Mouse (Mus musculus) adrenal gland, postnatal 10 days (tissue): ENCODE measurements at regions not wholly inside any gene's neighbourhood (a gene's known extent, or its start where the extent isn't known, plus 50 kb on each side); places are given as distances from the start of the nearest gene placed in this dataset.

Experiments used
- DNase-seq: peaks from one replicate; pipeline ENCODE4 v3.0.0; 2021; ENCODE audit warnings: mixed read lengths

DNA sequence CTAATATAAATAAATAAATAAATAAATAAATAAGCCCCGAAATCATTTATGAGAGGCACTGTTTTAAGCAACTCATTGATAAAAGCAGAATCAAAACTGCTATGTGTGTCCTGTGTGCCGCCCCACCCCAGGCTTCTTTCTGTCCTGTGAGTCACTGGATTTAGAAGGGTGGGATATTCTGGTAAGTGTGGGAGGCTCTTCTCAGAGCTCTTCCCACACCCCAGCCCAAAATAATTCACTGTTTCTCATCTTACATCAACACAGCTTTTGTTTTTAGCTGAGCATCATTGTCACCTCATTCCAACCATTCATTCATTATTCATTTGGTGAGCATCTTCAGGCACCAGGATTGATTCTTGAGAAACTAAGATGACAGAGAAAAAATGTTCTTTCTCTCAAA lies 118.4 kb downstream of the Barx2 start:
- DNase-seq, result no peak

DNA sequence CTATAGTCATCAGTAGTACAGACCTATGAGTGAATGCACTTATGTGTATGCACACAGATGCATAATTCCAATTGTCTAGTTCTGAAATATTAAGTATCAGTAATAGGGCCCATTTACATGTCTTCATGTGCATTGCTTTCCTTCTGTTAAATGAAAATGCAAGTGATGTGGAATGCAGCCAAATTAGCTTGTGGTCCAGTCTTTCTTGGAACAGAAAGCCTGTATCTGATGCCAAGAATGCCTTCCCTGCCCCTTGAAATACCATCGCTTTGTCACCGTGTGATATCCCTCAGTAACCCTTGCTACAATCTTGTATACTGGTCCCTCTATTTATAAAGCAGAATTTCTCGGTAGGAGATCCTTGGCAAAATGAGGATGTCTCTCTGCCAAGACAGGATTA lies 137.3 kb downstream of the Barx2 start:
- no peak for DNase-seq

DNA sequence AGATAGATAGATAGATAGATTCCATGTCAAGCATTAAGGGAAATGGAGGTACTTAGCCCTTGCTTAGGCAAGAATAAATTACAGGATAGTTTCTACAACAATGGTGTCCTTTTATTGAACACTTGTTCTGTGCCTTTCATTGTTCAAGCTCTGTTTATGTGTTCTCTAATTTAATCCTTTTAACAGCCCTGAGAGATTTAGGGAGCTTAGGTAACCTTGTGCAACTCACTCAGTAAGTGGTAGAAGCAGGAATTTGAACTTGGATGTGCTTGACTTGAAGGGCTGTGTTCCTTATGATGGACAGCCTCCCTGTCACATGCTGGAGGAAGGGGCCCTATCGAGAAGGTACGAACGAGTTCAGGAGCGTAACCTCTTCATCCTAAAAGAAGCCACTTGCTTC lies 147.9 kb downstream of the Barx2 start:
- no peak for DNase-seq

DNA sequence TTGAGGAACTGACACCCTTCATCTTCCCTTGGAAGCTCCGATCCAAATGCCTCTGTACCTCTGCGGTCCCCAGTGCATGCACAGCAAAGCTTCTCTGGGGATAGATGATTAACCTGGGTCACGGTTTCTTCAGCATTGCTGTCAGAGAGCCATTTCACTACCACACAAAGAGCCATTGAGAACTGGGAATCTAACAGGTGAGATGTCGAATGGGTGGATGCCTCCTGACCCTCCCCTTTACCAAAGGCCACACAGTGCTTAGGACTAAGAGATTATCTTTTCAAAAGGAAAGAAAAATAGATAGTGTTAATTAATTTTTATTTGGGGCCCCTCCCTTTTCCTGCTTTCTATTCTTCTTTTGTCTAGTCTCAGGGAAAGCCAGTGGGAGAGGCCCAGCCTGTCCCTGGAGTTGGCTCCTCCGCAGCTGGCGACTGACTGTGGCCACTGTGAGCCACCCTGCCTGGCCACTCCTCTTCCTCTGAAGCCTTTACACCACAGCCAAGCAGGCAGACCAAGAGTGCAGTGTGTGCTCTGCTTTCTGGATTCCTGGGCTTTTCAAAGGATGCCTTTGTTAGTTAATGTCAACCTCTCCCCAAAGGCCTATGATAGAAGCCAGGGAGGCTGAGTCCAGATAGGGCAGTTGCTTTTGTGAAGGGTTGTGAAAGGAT lies 155.2 kb downstream of the Barx2 start:
- DNase-seq, result no peak

DNA sequence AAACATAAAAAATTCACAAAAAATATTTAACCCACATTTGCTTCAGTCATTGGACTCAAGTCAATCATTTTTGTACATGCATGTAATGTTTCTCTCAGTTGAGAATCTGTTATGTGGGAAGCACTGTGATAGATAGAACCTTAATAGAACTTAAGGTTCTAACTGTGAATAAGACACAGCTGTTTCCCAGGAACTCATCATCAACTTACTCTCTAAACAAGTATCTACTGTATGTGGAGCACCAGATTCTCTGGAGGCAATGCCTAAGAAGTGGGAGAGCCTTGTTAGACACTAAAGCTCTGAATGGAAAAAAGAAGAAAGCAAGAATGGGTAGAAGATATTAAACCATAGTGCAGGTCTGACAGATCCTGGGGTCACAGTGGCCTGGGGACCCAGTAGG lies 182.8 kb downstream of the Barx2 start:
- no peak for DNase-seq

GRCm38 (mm10) chr9:31719309-31719708 lies 194.0 kb downstream of the Barx2 start:
- DNase-seq, result no peak

- DNase-seq, result no peak
These were observed 203.2 kb downstream of the Barx2 start for GRCm38 (mm10) chr9:31710022-31710421.

GRCm38 (mm10) chr9:31706688-31707087 lies 206.6 kb downstream of the Barx2 start:
- DNase-seq, result no peak

GRCm38 (mm10) chr9:31690921-31691475 lies 222.3 kb downstream of the Barx2 start:
- DNase-seq, result peak; percentile 18

DNA sequence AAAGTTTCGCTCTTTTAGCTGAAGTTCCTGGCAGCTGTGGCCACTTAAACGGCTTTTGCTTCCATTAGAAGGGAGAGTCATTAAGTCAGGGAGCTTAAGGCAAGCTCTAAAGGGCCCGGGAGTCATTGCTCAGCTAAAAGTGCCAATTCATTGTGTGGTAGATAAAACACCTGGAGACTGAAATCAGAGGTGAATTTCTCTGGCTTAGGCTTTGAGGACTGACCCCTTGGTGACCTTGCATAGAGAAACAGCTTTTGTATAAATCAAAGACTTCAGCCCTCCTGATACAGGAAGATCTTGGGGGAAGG lies 224.1 kb upstream of the Tmem45b start:
- no peak for DNase-seq

DNA sequence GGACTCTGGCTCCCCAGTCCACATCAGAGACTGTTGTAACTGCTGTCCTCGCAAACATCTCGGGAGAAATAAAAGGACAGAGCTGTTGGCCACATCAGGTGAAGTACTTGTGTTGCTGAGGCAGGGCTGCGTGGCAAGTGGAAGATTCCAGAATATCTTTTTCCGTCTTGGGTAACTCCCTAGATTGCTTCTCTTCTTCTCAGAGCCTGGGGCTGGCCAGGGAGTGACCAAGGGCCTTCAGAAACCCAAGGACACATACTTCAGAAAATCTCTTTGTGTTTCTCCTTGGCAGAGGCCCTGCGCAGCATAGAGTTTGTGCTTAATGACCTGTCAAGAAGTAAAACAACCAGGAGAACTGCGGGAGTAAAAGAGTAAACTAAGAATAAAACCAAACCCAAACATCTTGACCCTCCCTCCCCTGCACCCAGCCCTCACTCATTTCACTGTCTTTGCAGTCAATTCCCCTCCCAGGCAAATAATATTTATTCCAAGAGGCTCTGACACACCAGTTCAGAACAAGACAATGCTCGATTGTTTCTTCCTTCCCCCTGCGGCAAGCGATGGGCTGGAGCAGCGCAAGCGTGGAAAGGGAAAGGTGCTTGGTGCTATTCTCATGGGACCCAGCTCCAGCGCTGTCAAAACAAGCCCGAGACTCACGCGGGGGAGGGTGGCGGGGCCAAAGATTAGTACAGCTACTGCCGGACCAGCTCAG lies 223.6 kb upstream of the Tmem45b start:
- peak; percentile 68 for DNase-seq

GRCm38 (mm10) chr9:31686466-31686865 lies 222.2 kb upstream of the Tmem45b start:
- no peak for DNase-seq

GRCm38 (mm10) chr9:31684812-31685188 lies 220.5 kb upstream of the Tmem45b start:
- DNase-seq, result no peak

DNA sequence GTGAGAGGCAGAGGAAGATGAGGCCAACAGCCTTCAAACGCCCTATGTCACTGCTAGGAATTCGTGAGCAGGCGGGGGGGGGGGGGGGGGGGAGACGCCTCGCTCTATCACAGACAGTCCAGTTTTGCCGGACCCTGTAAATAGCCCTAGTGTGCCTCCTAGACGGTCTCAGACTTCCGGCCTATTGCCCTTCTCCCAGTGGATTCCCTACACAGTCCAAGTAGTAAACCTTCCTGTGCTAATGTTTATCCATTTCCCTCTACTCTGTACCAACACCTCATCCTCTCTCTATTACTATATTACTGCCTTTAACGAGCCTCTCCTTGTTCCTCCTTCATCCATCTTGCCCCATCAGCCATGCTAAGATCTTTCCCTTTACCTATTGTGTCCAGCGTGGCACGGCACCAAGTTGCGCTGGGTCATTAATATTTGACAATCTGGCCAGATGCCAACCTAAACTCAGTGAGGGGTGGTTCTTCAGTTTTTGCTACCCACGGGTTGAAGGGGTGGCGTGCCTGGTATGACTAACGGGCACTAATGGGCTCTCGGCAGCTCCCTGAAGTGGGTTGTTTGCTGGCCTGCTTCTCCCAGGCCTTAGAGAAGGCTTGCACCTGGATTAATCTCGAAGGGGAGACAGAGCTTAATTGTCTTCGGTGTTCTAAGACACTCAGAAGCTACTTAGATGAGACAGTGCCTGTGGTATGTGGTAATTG lies 220.0 kb upstream of the Tmem45b start:
- DNase-seq, result no peak

GRCm38 (mm10) chr9:31683302-31684081 lies 219.2 kb upstream of the Tmem45b start:
- no peak for DNase-seq

- DNase-seq, result no peak
These were observed 218.6 kb upstream of the Tmem45b start for GRCm38 (mm10) chr9:31682893-31683292.

DNA sequence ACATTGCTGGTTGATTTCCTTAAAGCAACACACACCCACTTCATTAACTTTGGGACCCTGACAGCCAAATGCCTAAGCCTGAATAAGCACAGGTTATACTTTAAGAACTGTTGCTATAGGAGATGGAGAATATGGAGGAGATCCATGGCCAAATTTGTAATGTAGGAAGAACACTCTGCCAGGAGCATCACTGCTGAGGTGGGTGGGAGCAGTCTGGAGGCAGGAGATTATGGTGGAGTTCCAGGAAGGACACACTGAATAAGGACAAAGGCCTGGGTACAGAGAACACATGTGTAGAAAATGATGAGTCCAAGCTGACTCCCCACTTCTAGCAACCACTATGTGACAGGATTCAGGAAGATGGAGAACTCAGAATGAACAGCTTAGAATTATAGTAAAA lies 212.9 kb upstream of the Tmem45b start:
- DNase-seq, result no peak

DNA sequence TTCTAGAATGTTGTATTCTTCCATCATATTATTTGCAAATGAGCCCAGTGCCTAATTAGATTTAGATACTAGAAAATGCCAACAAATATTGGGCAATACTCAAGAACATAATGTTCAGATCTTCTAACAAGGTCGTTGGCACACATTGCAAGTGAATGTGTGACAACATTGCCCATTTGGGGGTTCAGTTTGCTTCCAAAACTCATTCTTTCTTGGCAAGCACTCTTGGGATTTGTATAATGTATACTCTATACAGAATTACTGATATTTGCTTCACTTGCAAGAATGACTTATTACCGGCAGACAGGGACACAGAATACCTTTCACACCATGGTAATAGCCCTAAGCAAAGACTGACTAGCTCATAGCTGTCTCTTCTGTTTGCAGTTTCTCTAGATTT lies 194.8 kb upstream of the Tmem45b start:
- DNase-seq, result no peak

- no peak for DNase-seq
These were observed 193.3 kb upstream of the Tmem45b start for GRCm38 (mm10) chr9:31657612-31658011.

GRCm38 (mm10) chr9:31656676-31657075 lies 192.4 kb upstream of the Tmem45b start:
- peak; percentile 55 for DNase-seq

- DNase-seq, result no peak
These were observed 190.5 kb upstream of the Tmem45b start for GRCm38 (mm10) chr9:31654747-31655146.

- DNase-seq, result no peak
These were observed 190.0 kb upstream of the Tmem45b start for GRCm38 (mm10) chr9:31654213-31654612.

DNA sequence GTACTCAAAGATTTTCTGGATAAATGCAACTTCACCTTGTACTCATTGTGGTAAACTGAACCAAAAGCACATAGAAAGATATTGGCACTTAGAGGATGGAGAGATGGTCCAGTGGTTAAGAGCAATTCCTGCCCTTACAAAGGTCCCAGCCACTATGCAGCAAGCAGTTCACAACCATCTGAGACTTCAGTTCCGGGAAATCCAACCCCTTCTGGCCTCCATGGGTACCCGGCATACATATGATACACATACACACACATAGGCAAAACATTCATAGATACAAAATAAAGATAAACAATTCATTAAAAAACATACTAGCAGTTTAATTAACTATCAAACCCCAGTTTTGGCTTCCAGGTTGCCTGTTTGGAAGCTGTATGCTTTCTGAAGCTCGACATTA lies 189.5 kb upstream of the Tmem45b start:
- no peak for DNase-seq
